Mouse (Mus musculus) hindbrain, postnatal 0 days (tissue): Measurements from ENCODE around the gene Ostc. TPM values are rescaled to one million over a fixed set of nuclear protein-coding genes. Genes with fewer than 3 reads are reported as not detected.

Experiments
- ATAC-seq: fragments of 200-750 bp; cut with Nextera tagmentation; 2 replicates; pipeline ENCODE4 v1.8.0; 2017; ENCODE audit warnings: mild to moderate bottlenecking, moderate TSS enrichment, moderate library complexity
- DNase-seq: peaks from one replicate; pipeline ENCODE4 v3.0.0-alpha.2; 2015; ENCODE audit warnings: low spot score
- H3K27ac ChIP-seq: fragments of 300-500 bp; sonication (generic); 2 replicates; pipeline ENCODE4 v1.5.1; 2014; ENCODE audit warnings: mild to moderate bottlenecking
- H3K27me3 ChIP-seq: fragments of 300-500 bp; sonication (generic); 2 replicates; pipeline ENCODE4 v1.6.1; 2014; ENCODE audit warnings: low read length, mixed read lengths; ENCODE audit not compliant: insufficient read depth
- H3K36me3 ChIP-seq: fragments of 300-500 bp; sonication (generic); 2 replicates; pipeline ENCODE4 v1.6.1; 2014; ENCODE audit warnings: low read length, mixed read lengths; ENCODE audit not compliant: insufficient read depth
- H3K4me1 ChIP-seq: fragments of 300-500 bp; sonication (generic); 2 replicates; pipeline ENCODE4 v1.6.1; 2014; ENCODE audit warnings: antibody characterized with exemption, low read length, mixed read lengths; ENCODE audit not compliant: insufficient read depth
- H3K4me2 ChIP-seq: fragments of 300-500 bp; sonication (generic); 2 replicates; pipeline ENCODE4 v1.6.1; 2014; ENCODE audit warnings: low read depth, mild to moderate bottlenecking, low read length, moderate library complexity, mixed read lengths
- H3K4me3 ChIP-seq: fragments of 300-500 bp; sonication (generic); 2 replicates; pipeline ENCODE4 v1.5.1; 2014; ENCODE audit warnings: low read length
- H3K9ac ChIP-seq: fragments of 300-500 bp; sonication (generic); replicated peaks from 2 replicates; pipeline ENCODE4 v1.6.1; 2014; ENCODE audit warnings: mild to moderate bottlenecking, low read length, moderate library complexity, mixed read lengths
- H3K9me3 ChIP-seq: fragments of 300-500 bp; sonication (generic); 2 replicates; pipeline ENCODE4 v1.6.1; 2016; ENCODE audit warnings: low read length, mixed read lengths
- CTCF ChIP-seq: IDR thresholded peaks from 2 replicates; pipeline ENCODE4 v1.5.1; 2016; ENCODE audit warnings: antibody characterized with exemption, control low read depth, low read depth
- WGBS: fragments of 180-500 bp; shearing (Covaris S2); extraction: QIAGEN DNeasy Blood & Tissue Kit; methylation state at CpG from one replicate; pipeline ENCODE4 v1.1.7; 2014; 5-methylcytosine and 5-hydroxymethylcytosine counted together
- polyA plus RNA-seq: library from polyadenylated mRNA; unstranded; fragments of >200 nt; fragmentation: Nextera tagmentation; extraction: Ambion mirVana; gene quantifications from 2 replicates; pipeline ENCODE4 v1.2.1, GENCODE M21; 2015
- total RNA-seq: library from RNA; depleted of rRNA; stranded (reverse); fragments of >200 nt; gene quantifications from 2 replicates; pipeline ENCODE4 v1.2.3, GENCODE M21; 2014

Gene Ostc
- total and polyA plus RNA-seq, 2 experiments from 2014 or later: 96.4 to 182 TPM

DNA sequence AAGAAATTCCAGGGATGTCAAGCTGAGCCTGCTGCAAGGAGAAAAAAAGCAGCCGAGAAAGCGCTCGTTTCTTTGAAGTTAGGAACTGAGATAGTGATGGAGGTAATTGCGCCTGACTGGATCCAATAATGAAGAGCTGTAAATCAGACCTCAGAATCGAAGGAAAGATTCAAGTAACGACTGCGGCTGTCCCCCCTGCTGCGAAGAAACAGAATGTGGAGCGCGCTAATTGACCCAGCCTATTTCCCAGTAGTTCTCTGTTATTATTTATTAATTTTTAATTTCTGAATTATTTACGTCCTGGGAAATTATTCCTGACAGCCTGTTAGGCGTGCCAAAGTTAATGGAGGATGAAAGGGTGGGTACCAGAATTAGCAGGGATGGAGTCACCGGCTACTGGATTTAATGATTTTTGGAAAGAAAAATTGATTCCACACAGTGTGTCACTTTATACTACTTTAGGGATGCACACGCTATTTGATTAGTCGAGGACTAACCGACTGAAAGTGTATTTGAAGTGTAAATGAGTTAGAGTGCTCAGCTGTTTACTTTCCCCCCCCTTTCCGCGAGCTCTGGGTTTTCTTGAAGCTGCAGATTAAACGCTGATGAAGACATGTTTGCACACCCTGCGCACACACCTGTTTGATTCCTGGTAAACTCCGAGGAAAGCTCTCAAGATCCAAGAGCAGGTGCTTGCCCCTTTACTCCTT lies 28.6 kb upstream of the Ostc start:
- Histone ChIP-seq H3K27ac (no peak overlapping the region), H3K4me1 (no peaks in the 10 kb centered on the region), H3K9ac (no peak overlapping the region), H3K36me3 (no peaks in the 10 kb centered on the region), H3K4me3 (no peak overlapping the region), H3K27me3 (no peaks in the 10 kb centered on the region), H3K4me2 (peak overlapping the region; percentile 13; the same call in 1 of the 2 replicates), H3K9me3 (no peaks in the 10 kb centered on the region)
- DNase-seq (peak; percentile 16), ATAC-seq (no peak)
- TF ChIP-seq CTCF: no peak
- 46% methylated on average over 21 of the region's 21 CpGs for WGBS

- no peaks in the 10 kb centered on the region for H3K9me3 ChIP-seq
- H3K4me3 ChIP-seq: no peak overlapping the region
- no peak for ATAC-seq
- H3K27me3 ChIP-seq: no peaks in the 10 kb centered on the region
- TF ChIP-seq CTCF: no peak
- no peak overlapping the region for H3K4me2 ChIP-seq
- no peaks in the 10 kb centered on the region for H3K36me3 ChIP-seq
- H3K27ac ChIP-seq: no peak overlapping the region
- no peak for DNase-seq
- H3K4me1 ChIP-seq: no peaks in the 10 kb centered on the region
- 52% methylated on average over 4 of the region's 4 CpGs for WGBS
- no peak overlapping the region for H3K9ac ChIP-seq
Observed at GRCm38 (mm10) chr3:130736758-130737157, 27.5 kb upstream of the Ostc start.

- Histone ChIP-seq H3K4me3 (peak within 1 kb of the TSS; percentile 94), H3K27ac (peak within 1 kb of the TSS; percentile 85), H3K4me2 (peak within 1 kb of the TSS; percentile 71), H3K27me3 (no peaks in the 10 kb centered on the region), H3K9ac (peak within 1 kb of the TSS; percentile 92), H3K4me1 (no peaks in the 10 kb centered on the region; the same call in 1 of the 2 replicates), H3K36me3 (peaks cover 28% of the 10 kb centered on the region), H3K9me3 (no peaks in the 10 kb centered on the region)
- under 1% methylated on average over 45 of the region's 45 CpGs for WGBS
- peak; percentile 99 for DNase-seq
- ATAC-seq: peak; percentile 99
- no peak; the same call in none of the 2 replicates for TF ChIP-seq CTCF
Observed at GRCm38 (mm10) chr3:130730189-130730653, 21.0 kb upstream of the Ostc start, which contains the start of gene Rpl34. Gene Rpl34 (minus strand): TSS chr3:130730398.

- peak overlapping the region; percentile 85 for H3K27ac ChIP-seq
- H3K4me1 ChIP-seq: no peaks in the 10 kb centered on the region; the same call in 1 of the 2 replicates
- peak overlapping the region; percentile 94 for H3K4me3 ChIP-seq
- peaks cover 28% of the 10 kb centered on the region for H3K36me3 ChIP-seq
- peak overlapping the region; percentile 92 for H3K9ac ChIP-seq
- peak; percentile 73 for DNase-seq
- peak; percentile 61 for TF ChIP-seq CTCF
- no peaks in the 10 kb centered on the region for H3K9me3 ChIP-seq
- peak overlapping the region; percentile 71 for H3K4me2 ChIP-seq
- peak; percentile 81 for ATAC-seq
- under 1% methylated on average over 58 of the region's 58 CpGs for WGBS
- no peaks in the 10 kb centered on the region for H3K27me3 ChIP-seq
Observed at GRCm38 (mm10) chr3:130729472-130730188, 20.4 kb upstream of the Ostc start.

GRCm38 (mm10) chr3:130727676-130728075 lies 18.4 kb upstream of the Ostc start:
- H3K4me2 ChIP-seq: no peak overlapping the region
- TF ChIP-seq CTCF: no peak
- no peaks in the 10 kb centered on the region; the same call in 1 of the 2 replicates for H3K4me1 ChIP-seq
- no peaks in the 10 kb centered on the region for H3K9me3 ChIP-seq
- ATAC-seq (no peak), DNase-seq (no peak)
- no peak overlapping the region for H3K9ac ChIP-seq
- H3K4me3 ChIP-seq: no peak overlapping the region
- H3K27ac ChIP-seq: no peak overlapping the region
- WGBS: 91% methylated on average over 4 of the region's 4 CpGs
- H3K27me3 ChIP-seq: no peaks in the 10 kb centered on the region
- peaks cover 28% of the 10 kb centered on the region for H3K36me3 ChIP-seq

DNA sequence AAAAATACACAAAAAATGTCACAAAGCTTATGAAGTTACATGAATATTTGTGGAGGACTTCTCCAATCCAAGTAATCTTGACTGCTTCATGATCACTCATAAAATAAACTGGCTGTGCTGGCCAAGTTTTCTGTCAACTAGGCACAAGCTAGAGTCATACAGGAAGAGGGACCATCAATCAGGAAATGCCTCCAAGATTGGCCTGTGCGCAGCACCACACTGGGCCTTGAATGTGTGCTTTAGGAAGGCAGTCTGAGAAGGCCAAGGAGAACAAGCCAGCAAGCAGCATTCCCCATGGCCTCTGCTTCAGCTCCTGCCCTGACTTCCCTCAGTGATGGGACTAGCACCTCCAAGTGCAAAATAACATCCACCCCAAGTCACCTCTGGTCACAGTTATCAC lies 17.8 kb upstream of the Ostc start:
- DNase-seq (no peak), ATAC-seq (no peak)
- WGBS: 79% methylated on average over 1 of the region's 1 CpGs
- no peak overlapping the region for H3K4me2 ChIP-seq
- no peaks in the 10 kb centered on the region; the same call in 1 of the 2 replicates for H3K4me1 ChIP-seq
- H3K27me3 ChIP-seq: no peaks in the 10 kb centered on the region
- no peak overlapping the region for H3K9ac ChIP-seq
- TF ChIP-seq CTCF: no peak
- H3K9me3 ChIP-seq: no peaks in the 10 kb centered on the region
- H3K4me3 ChIP-seq: no peak overlapping the region
- H3K36me3 ChIP-seq: peaks cover 28% of the 10 kb centered on the region
- no peak overlapping the region for H3K27ac ChIP-seq
